Mouse (Mus musculus) embryo, embryonic 10.5 days (tissue): ENCODE results near the gene Galnt10.

Source experiments
- DNase-seq: peaks from one replicate; pipeline ENCODE4 v3.0.0-alpha.2; 2015; ENCODE audit warnings: low spot score

Galnt10 gene

GRCm38 (mm10) chr11:57725926-57726325 is 80.7 kb downstream of the Galnt10 start:
- DNase-seq = no peak

GRCm38 (mm10) chr11:57727303-57727969 is 82.2 kb downstream of the Galnt10 start:
- peak; percentile 13 for DNase-seq

GRCm38 (mm10) chr11:57732410-57733281 is 87.4 kb downstream of the Galnt10 start:
- DNase-seq = no peak

DNA sequence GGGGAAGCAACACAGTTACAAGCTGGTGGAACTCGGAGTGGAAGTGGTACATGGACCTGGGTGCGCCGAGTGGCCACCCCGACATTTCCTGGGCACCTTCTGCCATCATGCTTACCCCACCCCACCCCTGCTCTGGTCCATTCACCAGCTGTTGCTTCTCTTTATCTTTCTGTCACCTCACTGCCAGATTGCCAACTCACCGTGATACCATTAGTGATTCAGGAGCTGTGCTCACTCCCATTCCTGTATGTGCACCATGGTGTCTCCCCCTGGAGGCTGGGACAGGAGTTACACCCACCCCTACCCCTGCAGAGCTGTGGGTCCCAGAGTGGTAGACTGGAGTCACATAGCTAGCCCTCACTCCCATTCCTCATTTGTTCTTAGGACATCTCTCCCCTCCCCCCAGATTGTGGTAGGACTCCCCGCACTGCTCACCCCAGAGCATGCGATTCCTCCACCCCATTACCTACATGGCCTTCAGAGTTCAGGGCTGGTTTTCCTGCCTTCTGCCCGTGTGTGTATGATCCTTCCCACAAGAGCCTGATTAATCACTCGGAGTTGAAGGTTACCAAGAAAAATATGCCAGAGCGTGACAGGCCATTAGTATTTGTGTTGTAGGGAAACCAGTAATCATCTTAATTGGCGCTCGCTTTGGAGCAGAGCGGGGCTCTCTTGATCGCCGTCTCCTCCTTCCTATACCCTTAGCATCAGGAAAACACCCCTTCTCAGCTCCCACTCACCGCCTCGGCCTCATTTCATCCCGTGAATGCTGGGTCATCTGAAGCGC is 102.2 kb downstream of the Galnt10 start:
- DNase-seq = peak; percentile 59

DNA sequence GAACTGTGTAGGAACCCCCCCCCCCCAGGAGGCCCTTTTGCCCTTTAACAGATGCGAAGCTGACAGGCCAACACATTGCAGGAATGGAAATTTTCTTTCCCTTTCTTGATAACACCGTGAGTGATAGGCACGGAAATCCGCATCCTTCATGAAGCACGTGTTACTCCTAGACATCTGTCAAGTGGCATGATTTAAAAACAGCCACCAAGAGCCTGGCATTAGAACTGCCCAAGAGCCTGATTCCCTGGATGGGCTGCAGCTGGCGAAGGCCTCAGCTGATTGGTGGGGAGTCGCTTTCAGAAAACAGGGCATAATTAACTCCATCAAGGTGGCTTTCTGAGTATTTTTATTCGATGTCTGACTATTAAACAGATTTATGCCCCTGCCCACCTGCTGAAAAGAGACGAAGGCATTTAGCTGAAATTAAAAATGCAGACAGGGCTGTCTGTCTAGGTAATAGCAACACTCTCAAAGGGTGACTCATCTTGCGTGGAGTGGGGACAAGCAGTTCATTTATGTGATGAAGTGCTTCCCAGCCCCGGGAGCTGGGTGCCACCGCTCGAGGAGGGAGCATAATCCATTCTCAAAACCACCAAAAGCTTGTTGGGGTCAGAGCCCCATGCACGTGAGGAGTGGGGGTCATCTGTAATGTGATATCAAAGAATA is 108.4 kb downstream of the Galnt10 start:
- DNase-seq = no peak

GRCm38 (mm10) chr11:57758621-57759020 is 113.4 kb downstream of the Galnt10 start:
- no peak for DNase-seq

DNA sequence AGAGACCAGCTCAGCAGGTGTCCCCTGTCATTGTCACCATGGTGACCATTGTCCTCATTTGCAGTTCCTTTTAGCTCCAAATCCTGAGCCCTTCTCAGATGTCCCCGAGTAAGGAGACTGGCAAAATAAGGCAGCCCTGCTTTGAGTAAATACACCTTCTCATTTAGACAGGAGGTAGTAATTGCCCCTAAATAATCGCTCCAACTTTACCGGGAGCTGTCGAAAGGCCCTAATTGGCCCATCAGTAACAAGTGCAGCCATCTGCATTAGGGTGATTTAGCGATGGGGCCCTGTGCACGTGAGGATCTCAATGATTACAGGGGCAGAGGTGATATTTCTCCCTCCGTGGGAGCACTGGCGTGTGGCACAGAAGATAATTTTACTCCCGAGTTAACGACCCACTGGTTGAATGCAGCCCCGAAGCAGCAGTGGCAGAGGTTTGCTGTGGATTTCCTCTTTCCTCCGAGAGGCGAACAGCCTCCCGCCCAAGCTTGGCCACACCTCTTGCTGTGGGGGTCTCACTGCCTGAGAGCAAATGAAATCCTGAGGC is 115.3 kb downstream of the Galnt10 start:
- peak; percentile 65 for DNase-seq

DNA sequence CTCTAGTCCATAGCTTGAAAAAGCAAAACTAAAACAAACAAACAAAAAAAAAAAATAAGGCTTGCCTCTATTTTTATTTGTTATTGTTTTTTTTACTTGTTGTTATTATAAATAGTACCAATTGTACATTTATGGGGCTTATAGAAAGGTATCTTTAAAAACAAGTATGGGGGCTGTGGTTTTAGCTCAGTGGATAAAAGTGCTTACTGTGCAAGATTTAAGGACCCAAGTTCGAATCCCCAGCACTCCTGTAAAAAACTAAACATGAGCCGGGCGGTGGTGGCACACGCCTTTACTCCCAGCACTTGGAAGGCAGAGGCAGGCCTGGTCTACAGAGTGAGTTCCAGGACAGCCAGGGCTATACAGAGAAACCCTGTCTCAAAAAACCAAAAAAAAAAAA is 116.1 kb downstream of the Galnt10 start:
- no peak for DNase-seq

DNA sequence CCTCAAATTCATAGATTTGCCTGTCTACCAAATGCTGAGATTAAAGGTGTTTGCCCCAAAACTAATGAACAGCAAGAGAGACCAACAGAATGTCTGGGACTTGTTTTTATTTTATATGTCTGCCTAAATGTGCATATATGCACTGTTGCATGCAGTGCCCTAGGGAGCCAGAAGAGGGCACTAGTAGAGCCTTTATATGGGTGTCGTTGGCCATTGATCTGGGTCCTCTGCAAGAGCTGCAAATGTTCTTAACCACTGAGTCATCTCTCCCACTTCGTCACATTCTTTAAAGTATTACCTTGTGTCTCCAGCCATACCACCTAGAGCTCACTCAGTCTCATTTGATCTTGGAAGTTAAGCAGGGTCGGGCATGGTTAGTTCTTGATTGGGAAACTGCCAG is 118.9 kb downstream of the Galnt10 start:
- DNase-seq = no peak

DNA sequence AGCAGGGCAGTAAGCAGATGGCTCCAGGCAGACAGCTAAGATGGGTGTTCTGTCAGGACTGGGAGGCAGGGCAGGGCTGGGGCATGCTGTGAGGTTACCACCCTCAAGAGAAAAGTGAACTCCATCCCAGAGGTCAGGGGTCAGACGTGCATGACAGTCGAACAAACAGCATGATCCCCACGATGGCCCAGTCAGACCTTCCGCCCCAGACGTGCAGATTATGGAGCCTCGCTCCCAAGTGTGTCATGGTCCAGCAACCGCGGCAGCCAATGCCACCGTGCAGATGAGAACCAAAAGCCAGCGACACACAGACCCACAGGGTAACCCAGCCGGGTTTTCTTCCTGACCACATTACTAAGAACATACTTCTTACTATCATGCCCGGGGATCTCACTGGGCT is 121.4 kb downstream of the Galnt10 start:
- DNase-seq = peak; percentile 65

DNA sequence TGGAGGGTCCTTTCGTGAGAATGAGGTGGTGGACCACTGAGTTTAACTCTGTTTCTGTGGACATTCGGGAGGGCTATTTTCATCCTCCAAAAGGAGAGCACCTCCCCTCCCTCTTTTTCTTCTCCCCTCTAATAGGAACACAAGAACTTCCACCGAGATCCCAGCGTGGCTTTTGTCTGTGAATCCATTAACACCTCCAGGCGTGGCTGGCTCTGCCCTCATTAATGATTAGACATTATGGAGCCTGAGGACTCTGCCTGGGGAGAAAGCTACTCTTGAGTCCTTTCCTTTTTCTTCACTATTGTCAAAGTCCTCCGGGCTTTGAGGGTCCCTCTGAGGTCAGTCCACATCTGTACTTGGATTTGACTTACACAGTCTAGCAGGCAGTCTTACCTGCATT is 121.9 kb downstream of the Galnt10 start:
- no peak for DNase-seq

DNA sequence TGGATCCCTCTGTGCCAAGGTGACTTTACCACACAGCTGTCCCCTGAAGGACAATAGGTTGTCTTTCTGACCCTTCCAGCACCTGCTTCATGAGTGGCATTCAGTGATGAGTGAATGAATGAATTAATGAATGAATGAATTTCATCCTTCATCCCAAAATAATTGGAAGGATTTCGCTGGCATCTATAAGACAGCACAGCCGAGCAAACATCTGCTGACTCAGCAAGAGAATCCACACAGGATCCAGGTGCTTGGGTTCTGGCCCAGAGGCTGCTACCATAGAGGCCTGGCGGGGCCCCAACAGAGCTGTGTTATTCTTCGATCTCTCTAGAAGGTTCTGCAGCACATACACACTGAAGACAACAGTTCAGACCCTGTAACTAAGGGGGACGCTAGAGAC is 125.5 kb downstream of the Galnt10 start:
- no peak for DNase-seq

DNA sequence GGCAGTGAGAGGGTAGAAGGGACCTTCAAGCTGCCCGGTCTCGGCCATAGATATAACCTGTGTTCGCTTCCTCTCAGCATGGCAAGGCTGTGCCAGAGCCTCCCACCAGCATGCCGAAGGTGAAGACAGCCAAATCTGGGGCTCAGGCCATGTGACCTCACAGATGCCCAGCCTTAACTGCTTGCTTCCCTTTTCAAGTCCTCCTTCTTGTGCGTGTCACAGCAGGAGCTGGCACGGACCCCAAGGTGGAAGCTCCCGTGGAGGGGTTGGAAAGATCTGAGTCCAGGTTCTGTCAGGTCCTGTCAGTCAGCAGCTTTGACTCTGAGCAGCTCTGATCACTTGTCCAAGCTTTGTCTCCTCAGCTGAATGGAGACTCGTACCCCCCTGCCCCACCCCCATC is 126.4 kb downstream of the Galnt10 start:
- no peak for DNase-seq

- peak; percentile 57 for DNase-seq
Observed at GRCm38 (mm10) chr11:57773479-57773878, 128.2 kb downstream of the Galnt10 start.

GRCm38 (mm10) chr11:57773936-57774335 is 128.7 kb downstream of the Galnt10 start:
- peak; percentile 66 for DNase-seq

GRCm38 (mm10) chr11:57775868-57776267 is 130.6 kb downstream of the Galnt10 start:
- DNase-seq = no peak

DNA sequence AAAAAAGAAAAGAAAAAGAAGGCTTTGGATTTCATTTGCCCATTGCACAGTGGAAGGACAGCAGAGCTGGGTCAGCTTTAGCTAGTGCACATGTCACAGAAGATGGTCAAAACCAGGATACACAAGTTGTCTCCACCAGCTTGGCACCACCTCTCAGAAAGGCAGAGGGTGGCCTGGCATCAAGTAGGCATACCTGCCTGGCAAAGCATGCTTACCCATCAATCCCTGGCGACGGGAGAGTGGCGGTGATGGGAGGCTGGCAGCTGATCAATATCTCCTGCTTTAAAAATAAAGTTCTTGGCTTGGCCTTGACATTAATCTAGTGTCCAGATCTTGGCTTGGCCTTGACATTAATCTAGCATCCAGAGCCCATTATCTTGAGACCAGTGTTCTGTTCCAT is 131.3 kb downstream of the Galnt10 start:
- no peak for DNase-seq

DNA sequence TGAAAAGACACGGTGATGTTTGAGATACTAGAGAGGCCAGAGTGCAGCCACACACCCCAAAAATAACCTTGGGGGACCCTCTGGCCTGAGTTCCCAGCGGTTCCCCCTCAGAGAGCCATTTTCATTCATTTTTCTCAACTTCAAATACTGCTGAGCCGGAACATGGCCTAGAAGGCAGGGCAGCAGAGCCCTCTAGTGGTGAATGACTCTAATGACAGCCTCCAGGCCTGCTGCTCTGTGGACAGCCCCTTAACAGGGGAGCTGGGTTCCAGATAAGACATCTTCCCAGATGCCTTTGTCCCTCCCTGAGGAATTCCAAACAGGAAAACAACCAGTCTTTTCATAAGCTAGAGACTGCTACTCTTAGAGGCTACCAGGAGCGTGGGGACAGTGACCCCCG is 133.1 kb downstream of the Galnt10 start:
- peak; percentile 92 for DNase-seq

GRCm38 (mm10) chr11:57779824-57780223 is 134.6 kb downstream of the Galnt10 start:
- DNase-seq = no peak

DNA sequence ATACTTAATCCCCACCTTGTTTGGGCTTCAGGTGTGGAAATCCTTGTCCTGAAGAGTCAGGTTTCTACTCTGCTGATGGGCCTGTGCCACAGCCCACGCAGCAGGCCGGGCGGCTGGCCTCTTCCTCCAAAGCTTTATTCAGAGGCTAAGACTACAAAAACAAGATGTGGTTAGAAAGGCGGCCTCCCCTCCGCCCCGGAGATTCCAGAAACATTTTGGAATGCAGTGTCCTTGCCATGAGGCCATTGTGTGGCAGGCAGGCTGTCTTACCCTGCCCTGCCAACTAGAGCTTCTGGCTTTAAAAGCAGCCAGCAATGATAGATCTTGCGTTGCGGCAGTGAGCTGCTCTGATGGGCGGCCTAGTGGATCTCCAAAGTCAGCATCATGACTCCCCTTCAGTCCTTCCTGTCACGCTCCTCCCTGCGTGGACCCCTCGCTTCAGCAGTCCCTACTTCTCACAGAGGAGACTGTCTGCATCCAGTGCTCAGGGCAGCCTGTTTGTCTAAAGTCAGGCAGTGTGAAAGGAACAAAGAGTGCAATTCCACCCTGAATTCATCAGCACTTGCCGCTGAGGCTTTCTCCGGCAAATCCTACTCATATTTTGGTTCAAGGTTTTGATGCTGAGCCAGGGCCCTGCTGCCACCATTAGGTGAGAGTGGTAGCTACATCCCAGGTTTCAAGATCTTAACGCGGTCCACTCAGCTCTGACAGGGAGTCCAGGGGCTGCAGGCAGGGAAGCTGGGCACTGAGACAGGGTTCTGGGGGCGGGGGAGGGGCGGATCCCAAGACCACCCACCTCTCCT is 141.6 kb downstream of the Galnt10 start:
- peak; percentile 63 for DNase-seq

DNA sequence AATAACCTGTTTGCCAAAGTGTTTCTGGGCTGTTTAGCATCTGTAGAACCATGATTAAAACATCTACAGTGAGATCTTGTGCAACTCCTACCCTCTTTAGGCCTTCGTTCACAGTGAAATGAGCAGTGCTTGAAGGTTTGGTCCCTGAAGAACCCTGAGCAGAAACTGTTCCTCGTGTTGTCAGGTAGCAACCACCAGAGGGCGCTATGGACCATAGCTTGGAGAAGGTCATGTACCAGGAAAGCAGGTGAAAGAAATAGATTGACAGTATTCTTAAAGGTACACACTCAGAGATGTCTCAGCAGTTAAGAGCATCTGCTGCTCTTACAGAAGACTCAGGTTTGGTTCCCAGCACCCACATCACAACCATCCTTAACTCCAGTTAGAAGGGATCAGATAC is 142.7 kb downstream of the Galnt10 start:
- DNase-seq = peak; percentile 67
